Mouse (Mus musculus) G1E-ER4 (cell line): Measurements from ENCODE around the gene Prdm5. TPM values are rescaled to one million over a fixed set of nuclear protein-coding genes. Genes with fewer than 3 reads are reported as not detected.

Experiments used
- GATA1 ChIP-seq: IDR thresholded peaks from one replicate; pipeline ENCODE4 v1.8.0; 2012; ENCODE audit warnings: low read length, inconsistent platforms
- polyA plus RNA-seq: library from polyadenylated mRNA; stranded (reverse); fragments of >175 nt; gene quantifications from 2 replicates; pipeline ENCODE4 v1.2.3, GENCODE M21; 2012

The Prdm5 gene
- polyA plus RNA-seq, 1 experiment: not detected

- no peak for TF ChIP-seq GATA1
Measured at GRCm38 (mm10) chr6:65796552-65796951, 17.8 kb downstream of the Prdm5 start.

- TF ChIP-seq GATA1: no peak
Measured at GRCm38 (mm10) chr6:65797276-65797675, 18.5 kb downstream of the Prdm5 start.

- no peak for TF ChIP-seq GATA1
Measured at GRCm38 (mm10) chr6:65798390-65798789, 19.6 kb downstream of the Prdm5 start.

GRCm38 (mm10) chr6:65811685-65812084, 32.9 kb downstream of the Prdm5 start:
- TF ChIP-seq GATA1: no peak

GRCm38 (mm10) chr6:65818039-65818747, 39.4 kb downstream of the Prdm5 start:
- TF ChIP-seq GATA1: no peak

GRCm38 (mm10) chr6:65828656-65829055, 49.9 kb downstream of the Prdm5 start:
- TF ChIP-seq GATA1: no peak

- no peak for TF ChIP-seq GATA1
Measured at GRCm38 (mm10) chr6:65831443-65831842, 52.7 kb downstream of the Prdm5 start.

GRCm38 (mm10) chr6:65834013-65834412, 55.2 kb downstream of the Prdm5 start:
- TF ChIP-seq GATA1: no peak

- TF ChIP-seq GATA1: no peak
Measured at GRCm38 (mm10) chr6:65842579-65842978, 63.8 kb downstream of the Prdm5 start.

- no peak for TF ChIP-seq GATA1
Measured at GRCm38 (mm10) chr6:65849127-65849526, 70.3 kb downstream of the Prdm5 start.

GRCm38 (mm10) chr6:65849687-65850086, 70.9 kb downstream of the Prdm5 start:
- no peak for TF ChIP-seq GATA1

GRCm38 (mm10) chr6:65850221-65850620, 71.4 kb downstream of the Prdm5 start:
- TF ChIP-seq GATA1: no peak

GRCm38 (mm10) chr6:65854020-65854419, 75.2 kb downstream of the Prdm5 start:
- TF ChIP-seq GATA1: no peak

GRCm38 (mm10) chr6:65854585-65854984, 75.8 kb downstream of the Prdm5 start:
- no peak for TF ChIP-seq GATA1

GRCm38 (mm10) chr6:65860609-65861008, 81.8 kb downstream of the Prdm5 start:
- no peak for TF ChIP-seq GATA1

GRCm38 (mm10) chr6:65862836-65863235, 84.0 kb downstream of the Prdm5 start:
- no peak for TF ChIP-seq GATA1

GRCm38 (mm10) chr6:65864233-65864632, 85.4 kb downstream of the Prdm5 start:
- TF ChIP-seq GATA1: no peak

GRCm38 (mm10) chr6:65864919-65865318, 86.1 kb downstream of the Prdm5 start:
- no peak for TF ChIP-seq GATA1
